Mouse (Mus musculus) left cerebral cortex, adult 2 months (tissue): ENCODE data around the gene Sod2. TPM values are rescaled to one million over a fixed set of nuclear protein-coding genes. Genes with fewer than 3 reads are reported as not detected.
"Not testable (repeated sequence)": the region's sequence is repeated elsewhere in the genome, so short reads cannot be mapped to it uniquely, and the experiment has no call there.

ENCODE experiments used
- DNase-seq, 2 experiments: peaks; one replicate each; pipeline ENCODE4 v3.0.0; 2021 to 2022; ENCODE audit warnings: low spot score in 2 of 2, mixed read lengths in 1 of 2; ENCODE audit errors: extremely low spot score in 1 of 2
- H3K27ac ChIP-seq: fragments of 200-600 bp; 2 replicates; pipeline ENCODE4 v1.8.1; 2022
- H3K4me3 ChIP-seq: fragments of 200-600 bp; 2 replicates; pipeline ENCODE4 v1.8.1; 2022
- CTCF ChIP-seq: fragments of 200-600 bp; IDR thresholded peaks from 2 replicates; pipeline ENCODE4 v1.8.1; 2022; ENCODE audit warnings: antibody characterized with exemption, mild to moderate bottlenecking, moderate library complexity
- intact Hi-C: fragments of 180-260 bp; cut with DNase I; formaldehyde crosslinking; loops from one replicate; pipeline ENCODE4 v1.15.1; 2025
- long read RNA-seq, 2 experiments: library from polyadenylated mRNA; stranded (forward); transcript quantifications; one replicate each; pipeline ENCODE4 v2.0.0; 2021; ENCODE audit warnings: borderline mapping rate in 2 of 2
- total RNA-seq, 2 experiments: library from RNA; stranded (reverse); gene quantifications; 2 replicates each; pipeline ENCODE4 v1.2.3; 2021

Sod2 gene
- 100 to 1,000 TPM; 267 to 273 TPM for total RNA-seq
- long read RNA-seq, experiment 1, full-length matches to known transcripts = 135 of 187 reads
- long read RNA-seq, experiment 1, partial matches to known transcripts = 19 of 187 reads
- long read RNA-seq, experiment 1, other reads (novel, unspliced or antisense) = 33 of 187 reads
- long read RNA-seq, experiment 2, full-length matches to known transcripts = 103 of 128 reads
- long read RNA-seq, experiment 2, partial matches to known transcripts = 14 of 128 reads
- long read RNA-seq, experiment 2, other reads (novel, unspliced or antisense) = 11 of 128 reads

DNA sequence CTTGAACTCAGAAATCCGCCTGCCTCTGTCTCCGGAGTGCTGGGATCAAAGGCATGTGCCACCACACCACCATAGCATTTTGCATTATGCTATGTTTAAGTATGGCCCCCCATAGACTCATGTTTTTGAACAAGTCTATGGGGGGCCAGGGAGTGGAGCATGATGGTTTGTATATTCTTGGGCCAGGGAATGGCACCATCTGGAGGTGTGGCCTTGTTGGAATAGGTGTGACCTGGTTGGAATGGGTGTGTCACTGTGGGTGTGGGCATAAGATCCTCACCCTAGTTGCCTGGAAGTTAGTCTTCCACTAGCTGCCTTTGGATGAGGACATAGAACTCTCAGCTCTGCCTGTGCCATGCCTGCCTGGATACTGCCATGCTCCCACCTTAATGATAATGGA, at the start of gene Sod2:
Sod2 (plus strand) TSS at position 301 of the 400 bp plus-strand sequence.
- Histone ChIP-seq H3K4me3 (peak within 1 kb of the TSS; percentile 81), H3K27ac (peak within 1 kb of the TSS; percentile 97)
- intact Hi-C loops, DNase-seq: not testable (repeated sequence)

DNA sequence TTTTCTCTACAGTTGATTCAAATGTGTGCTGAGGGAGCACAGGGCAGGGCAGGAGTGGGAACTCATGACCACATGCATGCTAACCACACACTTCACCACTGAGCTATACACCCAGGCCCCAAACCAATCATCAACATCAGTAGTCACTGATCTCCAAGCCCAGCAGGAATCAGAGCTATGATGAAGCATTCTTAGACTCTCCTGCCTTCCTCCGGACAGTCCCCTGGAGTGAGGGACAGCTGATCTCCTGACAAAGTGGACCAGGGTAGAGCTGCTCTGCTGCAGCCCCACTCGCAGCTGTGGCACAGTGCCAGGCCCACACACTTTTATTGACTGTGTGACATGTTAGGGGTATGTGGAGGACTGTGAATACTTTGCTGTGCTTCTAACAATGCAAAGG, 47.3 kb upstream of the Sod2 start:
- H3K4me3 ChIP-seq, intact Hi-C loops, DNase-seq, H3K27ac ChIP-seq: not testable (repeated sequence)

DNA sequence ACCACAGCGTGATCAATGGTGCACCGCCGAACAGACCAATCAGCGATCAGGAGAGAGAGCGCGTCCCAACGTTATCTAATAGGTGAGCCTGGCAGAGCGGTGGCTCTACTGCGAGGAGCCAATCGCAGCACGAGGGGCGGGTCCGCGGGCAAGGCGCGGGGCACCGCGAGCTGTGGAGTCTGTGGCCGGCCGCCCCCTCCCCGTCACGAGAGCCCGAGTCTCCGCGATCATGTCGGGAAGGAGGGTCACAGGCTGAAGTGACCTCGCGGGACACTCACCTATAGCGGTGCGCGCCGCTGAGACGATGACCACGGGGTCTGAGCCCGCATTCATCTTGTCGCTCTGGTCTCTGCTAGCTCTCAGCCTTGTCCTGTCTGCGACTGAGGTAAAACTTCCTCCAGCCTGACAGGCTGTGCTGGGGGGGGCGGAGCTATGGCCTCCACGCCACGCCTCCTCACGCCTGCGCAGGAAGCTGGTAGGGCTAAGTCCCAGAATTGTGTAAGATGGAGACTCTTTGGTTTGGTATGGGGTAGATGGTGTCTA, 46.2 kb upstream of the Sod2 start, which contains the start of gene Acat2:
Acat2 (minus strand) TSS at position 417 of the 543 bp plus-strand sequence.
- TF ChIP-seq CTCF = no peak
- intact Hi-C loops = loop anchor here (1.0 to 2.0 kb wide), 2 partner anchors 32 to 44 kb away; partner anchors contain the start of gene Mrpl18
- peak; percentile 91 to 94 for DNase-seq
- H3K27ac ChIP-seq = peak within 1 kb of the TSS; percentile 94
- H3K4me3 ChIP-seq = peak within 1 kb of the TSS; percentile 84

- intact Hi-C loops = no loop called here
- DNase-seq = no peak
- no peak for TF ChIP-seq CTCF
Measured at GRCm38 (mm10) chr17:12963476-12963875, 43.2 kb upstream of the Sod2 start.

DNA sequence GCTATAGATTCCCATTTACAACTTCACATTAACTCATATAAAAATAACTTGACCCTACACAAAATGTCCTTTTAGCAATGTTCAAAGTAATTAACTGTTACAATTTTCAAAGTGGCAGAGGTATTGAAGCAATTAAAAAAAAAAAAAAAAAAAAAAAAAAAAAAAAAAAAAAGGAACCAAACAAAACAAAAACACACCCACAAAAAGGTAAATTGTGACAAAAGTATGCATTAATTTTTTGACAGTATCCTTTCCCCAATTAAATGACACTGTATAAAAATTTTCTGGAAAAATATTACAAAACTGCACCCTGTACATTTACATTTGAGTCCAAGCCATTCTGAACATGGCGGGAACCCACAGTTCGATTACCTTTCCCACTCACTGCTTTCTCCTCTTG, 39.5 kb upstream of the Sod2 start:
- intact Hi-C loops = no loop called here
- Histone ChIP-seq H3K4me3 (no peak overlapping the region), H3K27ac (no peak overlapping the region)
- no peak for TF ChIP-seq CTCF
- DNase-seq = no peak

More at GRCm38 (mm10) chr17:12963476-12963875, 43.2 kb upstream of the Sod2 start:
- H3K27ac ChIP-seq = no peak overlapping the region
- no peak overlapping the region for H3K4me3 ChIP-seq

DNA sequence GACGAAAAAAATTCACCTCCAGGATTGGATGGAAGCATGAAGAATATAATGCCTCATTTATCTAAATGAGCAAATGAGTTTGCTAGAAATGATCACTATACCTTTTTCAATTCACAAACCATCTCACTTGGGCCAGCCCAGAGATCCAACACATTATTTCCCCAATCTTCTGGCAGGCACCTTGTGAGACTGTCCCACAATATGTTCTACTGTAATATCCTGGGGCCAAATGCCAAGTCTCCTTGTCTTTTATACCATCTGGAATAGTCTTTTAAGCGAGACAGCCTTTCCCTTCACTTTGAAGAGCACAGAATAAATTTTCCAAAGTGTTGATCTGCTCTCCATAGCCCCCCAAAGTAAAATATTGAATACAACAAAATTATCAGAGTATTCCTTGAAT, 32.8 kb upstream of the Sod2 start:
- TF ChIP-seq CTCF = no peak
- intact Hi-C loops = no loop called here
- no peak for DNase-seq
- no peak overlapping the region for H3K27ac ChIP-seq
- H3K4me3 ChIP-seq = no peak overlapping the region

DNA sequence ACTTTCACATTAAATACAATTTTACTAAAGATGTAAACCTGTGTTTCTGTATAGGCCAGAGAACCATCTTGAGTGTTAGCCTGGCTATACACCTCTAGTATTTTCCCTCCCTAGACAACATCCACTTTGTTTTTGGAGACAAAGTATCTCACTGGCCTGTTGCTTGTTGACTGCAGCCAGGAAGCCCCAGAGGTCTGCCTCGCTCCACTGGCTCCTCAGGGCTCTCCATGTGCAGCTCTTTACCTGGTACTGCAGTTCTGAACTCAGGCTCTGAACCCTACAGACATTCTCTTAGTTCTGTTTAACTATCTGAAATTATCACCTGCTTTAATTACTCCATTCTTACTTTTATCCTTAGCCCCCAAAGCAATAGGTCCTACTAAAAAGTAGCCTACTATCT, 28.1 kb upstream of the Sod2 start:
- no peak overlapping the region for H3K4me3 ChIP-seq
- H3K27ac ChIP-seq = no peak overlapping the region
- intact Hi-C loops = no loop called here
- DNase-seq = no peak
- no peak for TF ChIP-seq CTCF

DNA sequence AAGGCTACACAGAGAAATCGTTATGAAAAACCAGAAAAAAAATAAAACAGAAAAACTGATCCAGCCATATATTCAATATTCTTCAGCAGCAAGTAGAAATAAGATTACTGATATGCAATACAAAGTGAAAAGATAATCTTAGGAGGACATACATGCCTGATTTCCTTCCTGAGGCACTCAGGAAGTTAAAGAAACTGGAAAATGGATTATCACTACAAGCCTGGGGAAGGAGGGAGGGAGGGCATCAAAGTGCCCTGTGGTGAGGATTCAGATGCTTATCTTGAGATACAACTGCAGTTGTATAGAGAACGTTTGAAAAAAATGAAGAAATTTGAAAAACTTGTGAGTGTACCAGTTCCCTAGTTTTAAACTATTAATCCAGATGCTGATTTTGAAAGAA, 22.7 kb upstream of the Sod2 start:
- Histone ChIP-seq H3K4me3 (no peak overlapping the region), H3K27ac (no peak overlapping the region)
- DNase-seq = no peak
- intact Hi-C loops = no loop called here
- TF ChIP-seq CTCF = no peak

- peak; percentile 34 for TF ChIP-seq CTCF
- DNase-seq, H3K27ac ChIP-seq, intact Hi-C loops, H3K4me3 ChIP-seq: not testable (repeated sequence)
Measured at GRCm38 (mm10) chr17:12988096-12988495, 18.6 kb upstream of the Sod2 start.

DNA sequence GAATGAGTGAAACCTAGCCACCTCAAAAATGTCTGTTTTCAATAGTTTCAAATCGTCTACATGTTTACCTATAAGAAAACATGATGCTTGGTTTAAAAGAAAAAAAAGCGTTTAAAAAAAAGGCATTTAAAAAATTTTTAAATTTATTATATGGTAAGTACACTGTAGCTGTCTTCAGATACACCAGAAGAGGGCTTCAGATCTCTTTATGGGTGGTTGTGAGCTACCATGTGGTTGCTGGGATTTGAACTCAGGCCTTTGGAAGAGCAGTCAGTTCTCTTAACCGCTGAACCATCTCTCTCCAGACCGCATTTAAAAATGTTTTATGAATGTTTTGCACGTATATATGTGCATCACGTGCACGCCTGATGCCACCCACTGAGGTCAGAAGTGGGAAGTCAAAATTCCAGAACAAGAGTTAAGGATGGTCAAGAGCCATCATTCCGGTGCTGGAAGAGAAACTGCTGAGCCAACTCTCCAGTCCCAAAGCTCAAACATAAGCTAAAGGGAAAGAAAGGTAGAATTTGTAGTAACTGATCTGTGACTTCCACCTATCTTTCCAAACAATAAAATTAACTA, 16.0 kb upstream of the Sod2 start:
- Histone ChIP-seq H3K27ac (no peak overlapping the region; the same call in 1 of the 2 replicates), H3K4me3 (peak overlapping the region; percentile 99)
- no peak for DNase-seq
- TF ChIP-seq CTCF = no peak; the same call in 1 of the 2 replicates
- intact Hi-C loops = loop anchor here (10.0 kb wide), 1 partner anchor 196 kb away; no protein-coding TSS in a partner anchor

- Histone ChIP-seq H3K4me3 (peak overlapping the region; percentile 99), H3K27ac (peak overlapping the region; percentile 99)
- TF ChIP-seq CTCF = no peak
- intact Hi-C loops = loop anchor here (10.0 kb wide), 1 partner anchor 196 kb away; no protein-coding TSS in a partner anchor
- DNase-seq = no peak
Measured at GRCm38 (mm10) chr17:12991194-12991634, 15.4 kb upstream of the Sod2 start.
